Mouse (Mus musculus) heart, embryonic 13.5 days (tissue): ENCODE measurements around the gene Kcnip1. TPM values are rescaled to one million over a fixed set of nuclear protein-coding genes. Genes with fewer than 3 reads are reported as not detected.

Experiments used
- ATAC-seq: fragments of 200-750 bp; cut with Nextera tagmentation; 2 replicates; pipeline ENCODE4 v1.8.0; 2017; ENCODE audit warnings: moderate TSS enrichment; ENCODE audit not compliant: insufficient number of reproducible peaks, low FRiP score, low TSS enrichment; ENCODE audit errors: extremely low read depth
- H3K27ac ChIP-seq: fragments of 300-500 bp; sonication (generic); replicated peaks from 2 replicates; pipeline ENCODE4 v1.5.1; 2015; ENCODE audit warnings: moderate library complexity, mild to moderate bottlenecking, inconsistent platforms
- H3K27me3 ChIP-seq: fragments of 300-500 bp; sonication (generic); replicated peaks from 2 replicates; pipeline ENCODE4 v1.6.1; 2015; ENCODE audit warnings: mild to moderate bottlenecking, inconsistent platforms
- H3K36me3 ChIP-seq: fragments of 300-500 bp; sonication (generic); 2 replicates; pipeline ENCODE4 v1.6.1; 2015; ENCODE audit warnings: mild to moderate bottlenecking, inconsistent platforms
- H3K4me1 ChIP-seq: fragments of 300-500 bp; sonication (generic); 2 replicates; pipeline ENCODE4 v1.6.1; 2015; ENCODE audit warnings: inconsistent platforms
- H3K4me2 ChIP-seq: fragments of 300-500 bp; sonication (generic); 2 replicates; pipeline ENCODE4 v1.6.1; 2015; ENCODE audit warnings: inconsistent platforms, mild to moderate bottlenecking, moderate library complexity
- H3K4me3 ChIP-seq: fragments of 300-500 bp; sonication (generic); 2 replicates; pipeline ENCODE4 v1.5.1; 2015; ENCODE audit warnings: moderate library complexity, mild to moderate bottlenecking, inconsistent platforms
- H3K9ac ChIP-seq: fragments of 300-500 bp; sonication (generic); 2 replicates; pipeline ENCODE4 v1.6.1; 2015; ENCODE audit warnings: inconsistent platforms, mild to moderate bottlenecking, moderate library complexity
- H3K9me3 ChIP-seq: fragments of 300-500 bp; sonication (generic); 2 replicates; pipeline ENCODE4 v1.6.1; 2016; ENCODE audit warnings: inconsistent platforms
- WGBS: fragments of 180-500 bp; shearing (Covaris S2); methylation state at CpG from one replicate; pipeline ENCODE4 v1.1.7; 2015; ENCODE audit warnings: mixed read lengths; 5-methylcytosine and 5-hydroxymethylcytosine counted together
- polyA plus RNA-seq: library from polyadenylated mRNA; unstranded; fragments of >200 nt; fragmentation: Nextera tagmentation; extraction: Ambion mirVana; gene quantifications from 2 replicates; pipeline ENCODE4 v1.2.1, GENCODE M21; 2015

The Kcnip1 gene
- polyA plus RNA-seq, 1 experiment from 2014 or later, result 0.15 TPM

GRCm38 (mm10) chr11:33864245-33864644 is 128.7 kb downstream of the Kcnip1 start:
- WGBS, result 86% methylated on average over 4 of the region's 4 CpGs
- Histone ChIP-seq H3K4me1 (peaks cover 15% of the 10 kb centered on the region), H3K27ac (no peak overlapping the region), H3K9me3 (0 out of 2 replicates have a peak, but pooled peaks cover 3% of the 10 kb centered on the region), H3K36me3 (no peaks in the 10 kb centered on the region), H3K4me2 (no peak overlapping the region), H3K9ac (no peak overlapping the region), H3K27me3 (no peaks in the 10 kb centered on the region), H3K4me3 (no peak overlapping the region)
- ATAC-seq, result no peak

- Histone ChIP-seq H3K27ac (peak overlapping the region; percentile 74), H3K36me3 (no peaks in the 10 kb centered on the region), H3K4me2 (no peak overlapping the region), H3K4me3 (no peak overlapping the region), H3K27me3 (no peaks in the 10 kb centered on the region), H3K9ac (no peak overlapping the region), H3K9me3 (0 out of 2 replicates have a peak, but pooled peaks cover 3% of the 10 kb centered on the region), H3K4me1 (peaks cover 15% of the 10 kb centered on the region)
- no peak for ATAC-seq
Observed at GRCm38 (mm10) chr11:33861823-33862222, 131.1 kb downstream of the Kcnip1 start.

- H3K27ac ChIP-seq, result peak overlapping the region; percentile 74
- ATAC-seq, result no peak
- no peak overlapping the region for H3K9ac ChIP-seq
- peaks cover 15% of the 10 kb centered on the region for H3K4me1 ChIP-seq
- H3K4me3 ChIP-seq, result no peak overlapping the region
- H3K27me3 ChIP-seq, result peaks cover 4% of the 10 kb centered on the region; the same call in 1 of the 2 replicates
- 64% methylated on average over 4 of the region's 4 CpGs for WGBS
- H3K36me3 ChIP-seq, result no peaks in the 10 kb centered on the region
- H3K4me2 ChIP-seq, result no peak overlapping the region
- 0 out of 2 replicates have a peak, but pooled peaks cover 3% of the 10 kb centered on the region for H3K9me3 ChIP-seq
Observed at GRCm38 (mm10) chr11:33860905-33861582, 131.9 kb downstream of the Kcnip1 start.

- H3K9me3 ChIP-seq, result no peaks in the 10 kb centered on the region
- peaks cover 19% of the 10 kb centered on the region for H3K4me1 ChIP-seq
- no peak overlapping the region for H3K4me3 ChIP-seq
- no peak overlapping the region for H3K4me2 ChIP-seq
- H3K27ac ChIP-seq, result no peak overlapping the region
- no peak overlapping the region for H3K9ac ChIP-seq
- H3K36me3 ChIP-seq, result no peaks in the 10 kb centered on the region
- H3K27me3 ChIP-seq, result peaks cover 45% of the 10 kb centered on the region
- WGBS, result 40% methylated on average over 11 of the region's 11 CpGs
- ATAC-seq, result no peak
Observed at GRCm38 (mm10) chr11:33849614-33850013, 143.3 kb downstream of the Kcnip1 start.

GRCm38 (mm10) chr11:33848685-33849084 is 144.3 kb downstream of the Kcnip1 start:
- Histone ChIP-seq H3K4me2 (no peak overlapping the region), H3K27me3 (peaks cover 52% of the 10 kb centered on the region)
- 83% methylated on average over 3 of the region's 3 CpGs for WGBS

GRCm38 (mm10) chr11:33845931-33846330 is 147.0 kb downstream of the Kcnip1 start:
- no peak overlapping the region for H3K4me2 ChIP-seq
- no peak for ATAC-seq
- H3K4me3 ChIP-seq, result no peak overlapping the region
- no peak overlapping the region for H3K27ac ChIP-seq
- peaks cover 25% of the 10 kb centered on the region for H3K4me1 ChIP-seq
- H3K9me3 ChIP-seq, result no peaks in the 10 kb centered on the region
- H3K27me3 ChIP-seq, result peaks cover 77% of the 10 kb centered on the region
- 60% methylated on average over 5 of the region's 5 CpGs for WGBS
- no peak overlapping the region for H3K9ac ChIP-seq
- no peaks in the 10 kb centered on the region for H3K36me3 ChIP-seq

More at GRCm38 (mm10) chr11:33848685-33849084, 144.3 kb downstream of the Kcnip1 start:
- Histone ChIP-seq H3K36me3 (no peaks in the 10 kb centered on the region), H3K9ac (no peak overlapping the region), H3K9me3 (no peaks in the 10 kb centered on the region), H3K27ac (no peak overlapping the region), H3K4me1 (peaks cover 19% of the 10 kb centered on the region), H3K4me3 (no peak overlapping the region)
- ATAC-seq, result no peak

GRCm38 (mm10) chr11:33843294-33843864 is 149.6 kb downstream of the Kcnip1 start:
- Histone ChIP-seq H3K4me2 (peak overlapping the region; percentile 75), H3K36me3 (no peaks in the 10 kb centered on the region), H3K9me3 (no peaks in the 10 kb centered on the region), H3K27ac (no peak overlapping the region), H3K9ac (peak overlapping the region; percentile 73), H3K4me3 (peak overlapping the region; percentile 54), H3K27me3 (peaks cover 93% of the 10 kb centered on the region), H3K4me1 (peaks cover 7% of the 10 kb centered on the region)
- WGBS, result 1% methylated on average over 52 of the region's 52 CpGs
- no peak for ATAC-seq

GRCm38 (mm10) chr11:33839049-33839448 is 153.9 kb downstream of the Kcnip1 start:
- Histone ChIP-seq H3K9ac (no peak overlapping the region), H3K27me3 (peaks cover 61% of the 10 kb centered on the region), H3K4me3 (no peak overlapping the region), H3K4me1 (peaks cover 7% of the 10 kb centered on the region), H3K4me2 (no peak overlapping the region), H3K27ac (no peak overlapping the region), H3K9me3 (no peaks in the 10 kb centered on the region), H3K36me3 (no peaks in the 10 kb centered on the region)
- 81% methylated on average over 3 of the region's 3 CpGs for WGBS
- no peak for ATAC-seq

GRCm38 (mm10) chr11:33829774-33830173 is 163.2 kb downstream of the Kcnip1 start:
- no peak for ATAC-seq
- no peak overlapping the region for H3K4me2 ChIP-seq
- H3K4me1 ChIP-seq, result peaks cover 8% of the 10 kb centered on the region
- H3K36me3 ChIP-seq, result no peaks in the 10 kb centered on the region
- H3K9ac ChIP-seq, result no peak overlapping the region
- 0 out of 2 replicates have a peak, but pooled peaks cover 4% of the 10 kb centered on the region for H3K27me3 ChIP-seq
- no peak overlapping the region for H3K4me3 ChIP-seq
- H3K9me3 ChIP-seq, result no peaks in the 10 kb centered on the region
- H3K27ac ChIP-seq, result no peak overlapping the region
- 72% methylated on average over 2 of the region's 2 CpGs for WGBS

- no peak overlapping the region for H3K4me3 ChIP-seq
- H3K27ac ChIP-seq, result no peak overlapping the region
- 61% methylated on average over 6 of the region's 6 CpGs for WGBS
- no peaks in the 10 kb centered on the region for H3K36me3 ChIP-seq
- no peak overlapping the region for H3K4me2 ChIP-seq
- no peaks in the 10 kb centered on the region for H3K9me3 ChIP-seq
- peaks cover 8% of the 10 kb centered on the region for H3K4me1 ChIP-seq
- no peak overlapping the region for H3K9ac ChIP-seq
- H3K27me3 ChIP-seq, result peaks cover 10% of the 10 kb centered on the region; the same call in 1 of the 2 replicates
- ATAC-seq, result no peak
Observed at GRCm38 (mm10) chr11:33827829-33828206, 165.1 kb downstream of the Kcnip1 start.

GRCm38 (mm10) chr11:33827085-33827828 is 165.7 kb downstream of the Kcnip1 start:
- no peaks in the 10 kb centered on the region for H3K36me3 ChIP-seq
- no peak overlapping the region for H3K9ac ChIP-seq
- H3K27ac ChIP-seq, result no peak overlapping the region
- H3K4me2 ChIP-seq, result no peak overlapping the region
- peaks cover 8% of the 10 kb centered on the region for H3K4me1 ChIP-seq
- peaks cover 10% of the 10 kb centered on the region; the same call in 1 of the 2 replicates for H3K27me3 ChIP-seq
- 49% methylated on average over 12 of the region's 12 CpGs for WGBS
- H3K4me3 ChIP-seq, result no peak overlapping the region
- no peak for ATAC-seq
- H3K9me3 ChIP-seq, result no peaks in the 10 kb centered on the region
